Mouse (Mus musculus) liver, embryonic 12.5 days (tissue): ENCODE data around the gene Ythdf2. TPM values are rescaled to one million over a fixed set of nuclear protein-coding genes. Genes with fewer than 3 reads are reported as not detected.
A peak's percentile ranks its signal among the peaks of the same experiment; 100 is the strongest.

Source experiments
- ATAC-seq: fragments of 200-750 bp; cut with Nextera tagmentation; 2 replicates; pipeline ENCODE4 v1.8.0; 2017; ENCODE audit warnings: moderate number of reproducible peaks, mild to moderate bottlenecking, moderate library complexity
- H3K27ac ChIP-seq: fragments of 300-500 bp; sonication (generic); 2 replicates; pipeline ENCODE4 v1.5.1; 2016; ENCODE audit warnings: mild to moderate bottlenecking
- H3K27me3 ChIP-seq: fragments of 300-500 bp; sonication (generic); replicated peaks from 2 replicates; pipeline ENCODE4 v1.6.1; 2016; ENCODE audit warnings: mild to moderate bottlenecking, moderate library complexity
- H3K36me3 ChIP-seq: fragments of 300-500 bp; sonication (generic); 2 replicates; pipeline ENCODE4 v1.6.1; 2016; ENCODE audit warnings: mild to moderate bottlenecking, moderate library complexity
- H3K4me1 ChIP-seq: fragments of 300-500 bp; sonication (generic); 2 replicates; pipeline ENCODE4 v1.6.1; 2016
- H3K4me2 ChIP-seq: fragments of 300-500 bp; sonication (generic); 2 replicates; pipeline ENCODE4 v1.6.1; 2016; ENCODE audit warnings: mild to moderate bottlenecking, moderate library complexity
- H3K4me3 ChIP-seq: fragments of 300-500 bp; sonication (generic); 2 replicates; pipeline ENCODE4 v1.5.1; 2016; ENCODE audit warnings: mild to moderate bottlenecking, moderate library complexity
- H3K9ac ChIP-seq: fragments of 300-500 bp; sonication (generic); 2 replicates; pipeline ENCODE4 v1.6.1; 2016; ENCODE audit warnings: mild to moderate bottlenecking, moderate library complexity
- H3K9me3 ChIP-seq: fragments of 300-500 bp; sonication (generic); replicated peaks from 2 replicates; pipeline ENCODE4 v1.6.1; 2016; ENCODE audit warnings: mild to moderate bottlenecking, moderate library complexity
- WGBS: fragments of 180-500 bp; shearing (Covaris S2); methylation state at CpG from one replicate; pipeline ENCODE4 v1.1.7; 2016; ENCODE audit not compliant: insufficient replicate concordance; 5-methylcytosine and 5-hydroxymethylcytosine counted together
- polyA plus RNA-seq: library from polyadenylated mRNA; unstranded; fragments of >200 nt; fragmentation: Nextera tagmentation; extraction: Ambion mirVana; gene quantifications from 2 replicates; pipeline ENCODE4 v1.2.1, GENCODE M21; 2016

Ythdf2 gene
- 53.1 TPM in 2 replicates for polyA plus RNA-seq

- H3K36me3 ChIP-seq, result peaks cover 35% of the 10 kb centered on the region
Observed at GRCm38 (mm10) chr4:132211953-132212734, at the start of gene Ythdf2. TSS of gene Ythdf2 (minus strand) at chr4:132212303.

GRCm38 (mm10) chr4:132260404-132261379 lies 48.6 kb upstream of the Ythdf2 start:
- Histone ChIP-seq H3K27me3 (no peaks in the 10 kb centered on the region), H3K9me3 (no peaks in the 10 kb centered on the region), H3K36me3 (no peaks in the 10 kb centered on the region), H3K4me3 (peak overlapping the region; percentile 92), H3K27ac (peak overlapping the region; percentile 94), H3K4me1 (peaks cover 54% of the 10 kb centered on the region), H3K4me2 (peak overlapping the region; percentile 91), H3K9ac (peak overlapping the region; percentile 99)
- ATAC-seq, result peak; percentile 74
- WGBS, result 2% methylated on average over 35 of the region's 64 CpGs

More at GRCm38 (mm10) chr4:132211953-132212734, at the start of gene Ythdf2:
- ATAC-seq, result peak; percentile 96
- Histone ChIP-seq H3K27ac (peak within 1 kb of the TSS; percentile 96), H3K27me3 (no peaks in the 10 kb centered on the region), H3K9ac (peak within 1 kb of the TSS; percentile 99), H3K4me2 (peak within 1 kb of the TSS; percentile 89), H3K9me3 (no peaks in the 10 kb centered on the region), H3K4me1 (peaks cover 61% of the 10 kb centered on the region), H3K4me3 (peak within 1 kb of the TSS; percentile 100)
- WGBS, result 2% methylated on average over 78 of the region's 78 CpGs

- H3K9ac ChIP-seq, result no peak overlapping the region
Observed at GRCm38 (mm10) chr4:132259248-132259647, 47.1 kb upstream of the Ythdf2 start.

GRCm38 (mm10) chr4:132256384-132256783 lies 44.3 kb upstream of the Ythdf2 start:
- Histone ChIP-seq H3K9ac (no peak overlapping the region), H3K27me3 (no peaks in the 10 kb centered on the region), H3K4me2 (no peak overlapping the region), H3K4me3 (no peak overlapping the region), H3K27ac (0 out of 2 replicates have a peak overlapping the region, but pooled peaks have one; percentile 8), H3K36me3 (peaks cover 9% of the 10 kb centered on the region), H3K4me1 (peaks cover 61% of the 10 kb centered on the region), H3K9me3 (no peaks in the 10 kb centered on the region)
- WGBS, result 88% methylated on average over 3 of the region's 3 CpGs
- ATAC-seq, result no peak

More at GRCm38 (mm10) chr4:132259248-132259647, 47.1 kb upstream of the Ythdf2 start:
- ATAC-seq, result no peak
- Histone ChIP-seq H3K4me1 (peaks cover 62% of the 10 kb centered on the region), H3K9me3 (no peaks in the 10 kb centered on the region), H3K27me3 (no peaks in the 10 kb centered on the region), H3K36me3 (no peaks in the 10 kb centered on the region), H3K27ac (peak overlapping the region; percentile 94), H3K4me2 (peak overlapping the region; percentile 91), H3K4me3 (peak overlapping the region; percentile 92; the same call in 1 of the 2 replicates)
- 82% methylated on average over 4 of the region's 4 CpGs for WGBS

DNA sequence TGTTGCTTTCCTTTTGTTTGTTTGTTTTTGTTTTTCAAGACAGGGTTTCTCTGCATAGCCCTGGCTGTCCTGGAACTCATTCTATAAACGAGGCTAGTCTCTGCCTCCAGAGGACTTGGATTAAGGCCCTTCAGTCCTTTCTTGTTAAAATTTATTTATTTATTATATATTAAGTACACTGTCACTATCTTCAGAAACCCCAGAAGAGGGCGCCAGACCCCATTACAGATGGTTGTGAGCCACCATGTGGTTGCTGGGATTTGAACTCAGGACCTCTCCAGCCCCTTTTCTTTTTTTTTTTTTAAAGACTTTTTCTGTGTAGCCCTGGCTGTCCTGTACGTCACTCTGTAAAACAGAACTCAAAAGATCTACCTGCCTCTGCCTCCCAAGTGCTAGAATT lies 42.9 kb upstream of the Ythdf2 start:
- Histone ChIP-seq H3K27ac (0 out of 2 replicates have a peak overlapping the region, but pooled peaks have one; percentile 61), H3K4me2 (no peak overlapping the region), H3K4me1 (peaks cover 55% of the 10 kb centered on the region), H3K4me3 (no peak overlapping the region), H3K9ac (no peak overlapping the region), H3K27me3 (no peaks in the 10 kb centered on the region), H3K36me3 (peaks cover 23% of the 10 kb centered on the region), H3K9me3 (no peaks in the 10 kb centered on the region)
- 63% methylated on average over 3 of the region's 3 CpGs for WGBS
- no peak for ATAC-seq

- Histone ChIP-seq H3K4me1 (peaks cover 41% of the 10 kb centered on the region), H3K4me2 (no peak overlapping the region), H3K27me3 (no peaks in the 10 kb centered on the region), H3K27ac (peak overlapping the region; percentile 61), H3K9ac (0 out of 2 replicates have a peak overlapping the region, but pooled peaks have one; percentile 31), H3K4me3 (no peak overlapping the region), H3K9me3 (no peaks in the 10 kb centered on the region), H3K36me3 (peaks cover 37% of the 10 kb centered on the region)
- 39% methylated on average over 2 of the region's 2 CpGs for WGBS
- ATAC-seq, result no peak
Observed at GRCm38 (mm10) chr4:132253622-132254021, 41.5 kb upstream of the Ythdf2 start.

GRCm38 (mm10) chr4:132253128-132253527 lies 41.0 kb upstream of the Ythdf2 start:
- peaks cover 42% of the 10 kb centered on the region for H3K36me3 ChIP-seq
- no peak overlapping the region for H3K9ac ChIP-seq
- no peak overlapping the region for H3K4me3 ChIP-seq
- WGBS, result 76% methylated on average over 8 of the region's 8 CpGs
- H3K9me3 ChIP-seq, result no peaks in the 10 kb centered on the region
- no peak overlapping the region for H3K4me2 ChIP-seq
- H3K27ac ChIP-seq, result no peak overlapping the region
- no peak for ATAC-seq
- H3K27me3 ChIP-seq, result no peaks in the 10 kb centered on the region
- H3K4me1 ChIP-seq, result peaks cover 38% of the 10 kb centered on the region

DNA sequence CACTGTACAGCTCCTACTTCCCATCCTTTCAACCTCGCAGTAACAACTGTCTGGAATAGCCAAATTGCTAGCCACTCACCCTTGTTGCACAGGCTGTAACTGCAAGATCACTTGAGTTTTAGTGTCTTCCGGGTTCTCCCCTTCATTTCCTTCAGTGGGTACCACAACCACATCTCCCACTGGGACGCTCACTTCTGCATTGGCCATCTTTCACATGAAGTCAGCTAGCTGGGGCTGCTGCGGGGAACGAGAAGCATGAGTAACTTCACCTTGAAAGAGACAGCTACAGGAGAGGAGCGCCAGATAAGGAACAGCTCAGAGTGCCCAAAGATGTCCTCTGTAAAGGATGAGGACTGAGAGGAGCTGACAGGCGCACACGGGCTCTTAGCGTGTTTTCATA lies 39.5 kb upstream of the Ythdf2 start:
- no peak overlapping the region for H3K27ac ChIP-seq
- H3K4me3 ChIP-seq, result no peak overlapping the region
- H3K27me3 ChIP-seq, result no peaks in the 10 kb centered on the region
- peaks cover 37% of the 10 kb centered on the region for H3K4me1 ChIP-seq
- WGBS, result 78% methylated on average over 9 of the region's 9 CpGs
- H3K9ac ChIP-seq, result no peak overlapping the region
- H3K36me3 ChIP-seq, result peaks cover 54% of the 10 kb centered on the region
- H3K4me2 ChIP-seq, result no peak overlapping the region
- no peaks in the 10 kb centered on the region for H3K9me3 ChIP-seq
- no peak for ATAC-seq

- H3K4me2 ChIP-seq, result no peak overlapping the region
- peak overlapping the region; percentile 7; the same call in 1 of the 2 replicates for H3K27ac ChIP-seq
- H3K4me3 ChIP-seq, result no peak overlapping the region
- H3K9ac ChIP-seq, result no peak overlapping the region
- peak; percentile 60 for ATAC-seq
- peaks cover 34% of the 10 kb centered on the region for H3K4me1 ChIP-seq
- peaks cover 92% of the 10 kb centered on the region for H3K36me3 ChIP-seq
- 40% methylated on average over 5 of the region's 5 CpGs for WGBS
- no peaks in the 10 kb centered on the region for H3K9me3 ChIP-seq
- no peaks in the 10 kb centered on the region for H3K27me3 ChIP-seq
Observed at GRCm38 (mm10) chr4:132247451-132247997, 35.4 kb upstream of the Ythdf2 start.

GRCm38 (mm10) chr4:132245643-132246042 lies 33.5 kb upstream of the Ythdf2 start:
- Histone ChIP-seq H3K4me2 (no peak overlapping the region), H3K36me3 (peaks cover 95% of the 10 kb centered on the region), H3K27me3 (no peaks in the 10 kb centered on the region), H3K27ac (peak overlapping the region; percentile 58; the same call in 1 of the 2 replicates), H3K9me3 (no peaks in the 10 kb centered on the region), H3K4me1 (peaks cover 45% of the 10 kb centered on the region), H3K9ac (no peak overlapping the region), H3K4me3 (no peak overlapping the region)
- ATAC-seq, result no peak
- WGBS, result 72% methylated on average over 3 of the region's 3 CpGs

GRCm38 (mm10) chr4:132241208-132241607 lies 29.1 kb upstream of the Ythdf2 start:
- Histone ChIP-seq H3K4me2 (no peak overlapping the region), H3K4me3 (no peak overlapping the region), H3K9ac (no peak overlapping the region), H3K36me3 (peaks cover 98% of the 10 kb centered on the region), H3K4me1 (peaks cover 43% of the 10 kb centered on the region), H3K27me3 (no peaks in the 10 kb centered on the region), H3K9me3 (no peaks in the 10 kb centered on the region), H3K27ac (peak overlapping the region; percentile 62)
- 19% methylated on average over 3 of the region's 3 CpGs for WGBS
- ATAC-seq, result peak; percentile 51
